Mouse (Mus musculus) liver, embryonic 16.5 days (tissue): ENCODE measurements at regions not wholly inside any gene's neighbourhood (a gene's known extent, or its start where the extent isn't known, plus 50 kb on each side); places are given as distances from the start of the nearest gene placed in this dataset.

Experiments used
- ATAC-seq: fragments of 200-750 bp; cut with Nextera tagmentation; 2 replicates; pipeline ENCODE4 v1.8.0; 2017; ENCODE audit warnings: low read depth, mild to moderate bottlenecking, moderate number of reproducible peaks, moderate library complexity
- H3K27ac ChIP-seq: fragments of 300-500 bp; sonication (generic); 2 replicates; pipeline ENCODE4 v1.5.1; 2014; ENCODE audit warnings: mild to moderate bottlenecking, low read length
- H3K27me3 ChIP-seq: fragments of 300-500 bp; sonication (generic); 2 replicates; pipeline ENCODE4 v1.6.1; 2014; ENCODE audit warnings: low read depth, low read length, mixed read lengths; ENCODE audit not compliant: control insufficient read depth, insufficient read depth
- H3K36me3 ChIP-seq: fragments of 300-500 bp; sonication (generic); 2 replicates; pipeline ENCODE4 v1.6.1; 2014; ENCODE audit warnings: mild to moderate bottlenecking; ENCODE audit not compliant: control insufficient read depth, insufficient read depth
- H3K4me1 ChIP-seq: fragments of 300-500 bp; sonication (generic); 2 replicates; pipeline ENCODE4 v1.6.1; 2014; ENCODE audit warnings: low read depth, low read length, mixed read lengths; ENCODE audit not compliant: control insufficient read depth
- H3K4me2 ChIP-seq: fragments of 300-500 bp; sonication (generic); 2 replicates; pipeline ENCODE4 v1.6.1; 2014; ENCODE audit warnings: low read depth, low read length, mixed read lengths
- H3K4me3 ChIP-seq: fragments of 300-500 bp; sonication (generic); 2 replicates; pipeline ENCODE4 v1.5.1; 2014; ENCODE audit warnings: low read depth, mild to moderate bottlenecking, low read length
- H3K9ac ChIP-seq: fragments of 300-500 bp; sonication (generic); 2 replicates; pipeline ENCODE4 v1.6.1; 2014; ENCODE audit warnings: low read depth, low read length
- H3K9me3 ChIP-seq: fragments of 300-500 bp; sonication (generic); replicated peaks from 2 replicates; pipeline ENCODE4 v1.6.1; 2016; ENCODE audit warnings: low read length; ENCODE audit not compliant: control insufficient read depth
- WGBS: fragments of 180-500 bp; shearing (Covaris S2); extraction: QIAGEN DNeasy Blood & Tissue Kit; methylation state at CpG from one replicate; pipeline ENCODE4 v1.1.7; 2014; ENCODE audit not compliant: insufficient replicate concordance; 5-methylcytosine and 5-hydroxymethylcytosine counted together

DNA sequence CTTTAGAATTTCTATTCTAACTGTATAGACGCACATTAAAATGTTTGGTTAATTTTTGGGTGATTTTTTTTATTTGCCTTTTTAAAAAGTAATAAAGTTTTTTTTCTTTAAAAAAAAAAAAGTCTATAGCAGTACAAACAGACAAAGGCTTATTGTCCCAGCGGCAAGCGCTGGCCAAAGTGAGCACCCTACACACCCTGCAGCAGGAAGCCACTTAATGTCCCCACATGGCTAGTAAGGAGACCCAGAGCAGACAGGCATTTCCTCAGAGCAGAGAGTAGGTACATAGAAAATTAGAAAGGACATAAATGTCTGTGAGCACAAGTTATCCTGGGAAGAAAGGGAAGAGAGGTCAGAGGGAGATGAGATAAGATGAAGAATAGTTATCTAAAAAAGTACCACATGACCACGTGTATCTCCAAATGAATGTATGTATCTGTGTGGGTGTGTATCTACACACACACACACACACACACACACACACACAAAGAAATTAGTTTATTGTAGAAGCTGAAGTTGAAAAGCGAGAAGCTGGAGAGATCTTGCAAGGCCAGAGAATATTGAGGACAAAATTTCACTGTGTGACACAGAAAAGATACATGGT lies 50.7 kb upstream of the Gadd45a start:
- 53% methylated on average over 5 of the region's 5 CpGs for WGBS
- no peak overlapping the region for H3K27ac ChIP-seq
- no peak overlapping the region for H3K4me3 ChIP-seq
- no peaks in the 10 kb centered on the region for H3K36me3 ChIP-seq
- H3K9me3 ChIP-seq = no peaks in the 10 kb centered on the region
- H3K27me3 ChIP-seq = no peaks in the 10 kb centered on the region
- H3K4me1 ChIP-seq = peaks cover 12% of the 10 kb centered on the region
- no peak overlapping the region for H3K4me2 ChIP-seq
- ATAC-seq = no peak
- no peak overlapping the region for H3K9ac ChIP-seq

DNA sequence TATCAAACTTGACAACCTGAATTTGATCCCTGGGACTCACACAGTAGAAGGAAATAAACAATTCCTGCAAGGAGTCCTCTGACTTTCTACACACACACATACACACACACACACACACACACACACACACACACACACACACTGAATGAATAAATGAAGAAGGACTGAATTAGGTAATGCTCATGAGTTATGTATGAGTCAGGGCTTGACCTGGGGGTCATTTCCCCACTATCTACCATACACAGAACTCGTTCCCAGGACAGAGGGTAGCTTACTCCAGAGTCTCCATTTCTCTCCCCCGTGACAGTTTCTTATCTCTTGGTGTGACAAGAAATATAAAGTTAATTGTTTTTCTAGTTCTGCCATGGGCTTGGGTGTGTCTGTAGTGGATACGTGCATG lies 50.1 kb upstream of the Gadd45a start:
- H3K36me3 ChIP-seq = no peaks in the 10 kb centered on the region
- peaks cover 12% of the 10 kb centered on the region for H3K4me1 ChIP-seq
- no peak; the same call in 1 of the 2 replicates for ATAC-seq
- 14% methylated on average over 3 of the region's 3 CpGs for WGBS
- H3K9ac ChIP-seq = no peak overlapping the region
- no peak overlapping the region for H3K27ac ChIP-seq
- H3K4me3 ChIP-seq = no peak overlapping the region
- no peaks in the 10 kb centered on the region for H3K9me3 ChIP-seq
- H3K4me2 ChIP-seq = no peak overlapping the region
- H3K27me3 ChIP-seq = no peaks in the 10 kb centered on the region
